Mouse (Mus musculus) liver, embryonic 13.5 days (tissue): ENCODE measurements around the gene Rhox10. TPM values are rescaled to one million over a fixed set of nuclear protein-coding genes. Genes with fewer than 3 reads are reported as not detected.

Source experiments
- polyA plus RNA-seq: library from polyadenylated mRNA; unstranded; fragments of >200 nt; fragmentation: Nextera tagmentation; extraction: Ambion mirVana; gene quantifications from 2 replicates; pipeline ENCODE4 v1.2.1, GENCODE M21; 2015

The Rhox10 gene
- polyA plus RNA-seq, 1 experiment from 2014 or later: not detected

Other genes with a start within 250 kb of the Rhox10 start
- gene Rhox6, start 239.6 kb upstream of the Rhox10 start, polyA plus RNA-seq: not detected in 2 replicates
- not detected in 2 replicates for gene Rhox7a, start 234.8 kb upstream of the Rhox10 start, polyA plus RNA-seq
- not detected in 2 replicates for gene Rhox8, start 187.5 kb upstream of the Rhox10 start, polyA plus RNA-seq
- gene Rhox7b, start 169.2 kb upstream of the Rhox10 start, polyA plus RNA-seq: not detected in 2 replicates
- not detected in 2 replicates for gene Rhox9, start 164.7 kb upstream of the Rhox10 start, polyA plus RNA-seq
- not detected in 2 replicates for gene Btg1-ps1, start 47.7 kb upstream of the Rhox10 start, polyA plus RNA-seq
- not detected in 2 replicates for gene Btg1-ps2, start 23.4 kb upstream of the Rhox10 start, polyA plus RNA-seq
- not detected in 2 replicates for gene Rhox11, start 18.7 kb downstream of the Rhox10 start, polyA plus RNA-seq
- gene Rhox12, start 44.4 kb downstream of the Rhox10 start, polyA plus RNA-seq: not detected in 2 replicates
- not detected in 2 replicates for gene Rhox13, start 54.7 kb downstream of the Rhox10 start, polyA plus RNA-seq
- 0.97 and 1.3 TPM in 2 replicates for gene Zbtb33, start 123.3 kb downstream of the Rhox10 start, polyA plus RNA-seq
- 2.0 and 3.1 TPM in 2 replicates for gene Tmem255a, start 186.0 kb downstream of the Rhox10 start, polyA plus RNA-seq
- gene Atp1b4, start 249.7 kb downstream of the Rhox10 start, polyA plus RNA-seq: 0.07 and 0.14 TPM in 2 replicates